Mouse (Mus musculus) G1E (cell line): ENCODE data around the gene Ccdc93. TPM values are rescaled to one million over a fixed set of nuclear protein-coding genes. Genes with fewer than 3 reads are reported as not detected.

Source experiments
- ATAC-seq: 2 replicates; pipeline ENCODE4 v1.8.0; 2016; ENCODE audit warnings: mild to moderate bottlenecking; ENCODE audit not compliant: insufficient number of reproducible peaks, poor library complexity, low FRiP score, severe bottlenecking; ENCODE audit errors: extremely low read depth
- DNase-seq: peaks from one replicate; pipeline ENCODE4 v3.0.0; 2012; ENCODE audit warnings: low spot score
- H3K27me3 ChIP-seq: 2 replicates; pipeline ENCODE4 v1.6.1; 2012; ENCODE audit warnings: mild to moderate bottlenecking, low read length, inconsistent platforms; ENCODE audit not compliant: insufficient read depth
- H3K36me3 ChIP-seq: replicated peaks from 2 replicates; pipeline ENCODE3; 2012; ENCODE audit warnings: mild to moderate bottlenecking, inconsistent platforms
- H3K4me1 ChIP-seq: 2 replicates; pipeline ENCODE4 v1.6.1; 2012; ENCODE audit warnings: low read depth, low read length, inconsistent platforms, mixed read lengths; ENCODE audit not compliant: insufficient read depth
- H3K4me3 ChIP-seq: 2 replicates; pipeline ENCODE4 v1.5.1; 2012; ENCODE audit warnings: low read depth, mild to moderate bottlenecking, inconsistent platforms, low read length, moderate library complexity, mixed read lengths
- H3K9me3 ChIP-seq: replicated peaks from 2 replicates; pipeline ENCODE4 v1.6.1; 2012; ENCODE audit warnings: inconsistent platforms
- CTCF ChIP-seq: IDR thresholded peaks from 2 replicates; pipeline ENCODE4 v1.5.1; 2012; ENCODE audit warnings: low read depth, low read length, inconsistent platforms, mixed read lengths
- GATA1 ChIP-seq: IDR thresholded peaks from 2 replicates; pipeline ENCODE4 v1.6.1; 2012; ENCODE audit warnings: borderline replicate concordance, low read length, inconsistent platforms, mixed read lengths
- GATA2 ChIP-seq: IDR thresholded peaks from 2 replicates; pipeline ENCODE4 v1.6.1; 2012; ENCODE audit warnings: low read depth, low read length, inconsistent platforms, borderline replicate concordance
- POLR2AphosphoS5 ChIP-seq: IDR thresholded peaks from 2 replicates; pipeline ENCODE4 v1.6.1; 2012; ENCODE audit warnings: low read depth, low read length, inconsistent platforms; ENCODE audit not compliant: insufficient replicate concordance
- TAL1 ChIP-seq: conservative IDR thresholded peaks from 2 replicates; pipeline ENCODE4 v1.6.1; 2012; ENCODE audit warnings: low read depth, low read length, inconsistent platforms, mixed read lengths
- polyA plus RNA-seq: library from polyadenylated mRNA; stranded (reverse); fragments of >175 nt; gene quantifications from 2 replicates; pipeline ENCODE4 v1.2.3, GENCODE M21; 2012
- total RNA-seq, 2 experiments: library from RNA; stranded (forward) in 1 of 2; stranded (reverse) in 1 of 2; fragments of 200-1000 nt in 1 of 2; fragments of >200 nt in 1 of 2; fragmentation: Nextera tagmentation in 1 of 2; gene quantifications; 2 replicates each; pipeline ENCODE4 v1.2.3; 2014 to 2017

The Ccdc93 gene
- total and polyA plus RNA-seq, 3 experiments: 6.4 to 44.7 (median 32.7) TPM

- Histone ChIP-seq H3K4me3 (no peak overlapping the region), H3K4me1 (no peaks in the 10 kb centered on the region), H3K36me3 (no peaks in the 10 kb centered on the region), H3K27me3 (peaks cover 4% of the 10 kb centered on the region), H3K9me3 (no peaks in the 10 kb centered on the region)
- ATAC-seq (no peak), DNase-seq (no peak)
- TF ChIP-seq TAL1 (no peak), POLR2AphosphoS5 (no peak), GATA2 (no peak), GATA1 (no peak), CTCF (no peak)
Observed at GRCm38 (mm10) chr1:121540361-121540760, 109.5 kb downstream of the Ccdc93 start.

- Histone ChIP-seq H3K4me1 (no peaks in the 10 kb centered on the region; the same call in 1 of the 2 replicates), H3K27me3 (peaks cover 12% of the 10 kb centered on the region), H3K4me3 (no peak overlapping the region), H3K9me3 (no peaks in the 10 kb centered on the region), H3K36me3 (peaks cover 20% of the 10 kb centered on the region)
- no peak for ATAC-seq
- no peak for DNase-seq
- TF ChIP-seq GATA1 (no peak), POLR2AphosphoS5 (no peak), CTCF (no peak), TAL1 (no peak), GATA2 (no peak)
Observed at GRCm38 (mm10) chr1:121546844-121547243, 116.0 kb downstream of the Ccdc93 start.

GRCm38 (mm10) chr1:121548667-121549066 lies 117.8 kb downstream of the Ccdc93 start:
- TF ChIP-seq CTCF (no peak), TAL1 (no peak), GATA2 (no peak), GATA1 (no peak), POLR2AphosphoS5 (no peak)
- Histone ChIP-seq H3K4me1 (no peaks in the 10 kb centered on the region; the same call in 1 of the 2 replicates), H3K36me3 (peaks cover 37% of the 10 kb centered on the region), H3K27me3 (peaks cover 12% of the 10 kb centered on the region), H3K9me3 (no peaks in the 10 kb centered on the region), H3K4me3 (no peak overlapping the region)
- ATAC-seq: no peak
- DNase-seq: no peak

GRCm38 (mm10) chr1:121549456-121549855 lies 118.6 kb downstream of the Ccdc93 start:
- Histone ChIP-seq H3K27me3 (peaks cover 12% of the 10 kb centered on the region), H3K9me3 (no peaks in the 10 kb centered on the region), H3K4me3 (no peak overlapping the region), H3K4me1 (no peaks in the 10 kb centered on the region; the same call in 1 of the 2 replicates), H3K36me3 (peaks cover 43% of the 10 kb centered on the region)
- no peak for TF ChIP-seq GATA2
- no peak for TF ChIP-seq TAL1
- no peak for TF ChIP-seq POLR2AphosphoS5
- TF ChIP-seq GATA1: no peak
- DNase-seq (no peak), ATAC-seq (no peak)

GRCm38 (mm10) chr1:121550801-121551456 lies 120.1 kb downstream of the Ccdc93 start:
- TF ChIP-seq POLR2AphosphoS5 (0 out of 2 replicates have a peak, but pooled peaks have one; percentile 28), GATA2 (no peak)
- DNase-seq (no peak), ATAC-seq (no peak)
- Histone ChIP-seq H3K9me3 (no peaks in the 10 kb centered on the region), H3K36me3 (peaks cover 57% of the 10 kb centered on the region), H3K4me1 (no peaks in the 10 kb centered on the region; the same call in 1 of the 2 replicates), H3K4me3 (no peak overlapping the region), H3K27me3 (peaks cover 4% of the 10 kb centered on the region)

- no peaks in the 10 kb centered on the region for H3K27me3 ChIP-seq
- ATAC-seq (no peak), DNase-seq (no peak)
- no peak for TF ChIP-seq GATA2
- TF ChIP-seq POLR2AphosphoS5: 0 out of 2 replicates have a peak, but pooled peaks have one; percentile 72
- no peaks in the 10 kb centered on the region for H3K9me3 ChIP-seq
- no peaks in the 10 kb centered on the region; the same call in 1 of the 2 replicates for H3K4me1 ChIP-seq
- H3K36me3 ChIP-seq: peaks cover 63% of the 10 kb centered on the region
- no peak overlapping the region for H3K4me3 ChIP-seq
Observed at GRCm38 (mm10) chr1:121551457-121551835, 120.6 kb downstream of the Ccdc93 start.

Other genes with a start within 250 kb of the Ccdc93 start
- 39.3 and 54.9 TPM in 2 replicates for gene Insig2, start 98.5 kb upstream of the Ccdc93 start, total RNA-seq (2014; fragmentation: Nextera tagmentation)
- gene Insig2, start 98.5 kb upstream of the Ccdc93 start, total RNA-seq (2017): 33.0 and 56.5 TPM in 2 replicates
- gene Insig2, start 98.5 kb upstream of the Ccdc93 start, polyA plus RNA-seq: 4.2 and 7.2 TPM in 2 replicates
- gene Htr5b, start 97.4 kb downstream of the Ccdc93 start, total RNA-seq (2014; fragmentation: Nextera tagmentation): not detected in 2 replicates
- gene Htr5b, start 97.4 kb downstream of the Ccdc93 start, total RNA-seq (2017): 0.11 TPM in 1 of 2 replicates, not detected in the other
- not detected in 2 replicates for gene Htr5b, start 97.4 kb downstream of the Ccdc93 start, polyA plus RNA-seq
- gene Ddx18, start 136.9 kb downstream of the Ccdc93 start, total RNA-seq (2014; fragmentation: Nextera tagmentation): 296 and 397 TPM in 2 replicates
- 93.8 and 109 TPM in 2 replicates for gene Ddx18, start 136.9 kb downstream of the Ccdc93 start, total RNA-seq (2017)
- 20.4 and 21.6 TPM in 2 replicates for gene Ddx18, start 136.9 kb downstream of the Ccdc93 start, polyA plus RNA-seq